Mouse (Mus musculus): Measurements from ENCODE around the gene Syn2.

DNA sequence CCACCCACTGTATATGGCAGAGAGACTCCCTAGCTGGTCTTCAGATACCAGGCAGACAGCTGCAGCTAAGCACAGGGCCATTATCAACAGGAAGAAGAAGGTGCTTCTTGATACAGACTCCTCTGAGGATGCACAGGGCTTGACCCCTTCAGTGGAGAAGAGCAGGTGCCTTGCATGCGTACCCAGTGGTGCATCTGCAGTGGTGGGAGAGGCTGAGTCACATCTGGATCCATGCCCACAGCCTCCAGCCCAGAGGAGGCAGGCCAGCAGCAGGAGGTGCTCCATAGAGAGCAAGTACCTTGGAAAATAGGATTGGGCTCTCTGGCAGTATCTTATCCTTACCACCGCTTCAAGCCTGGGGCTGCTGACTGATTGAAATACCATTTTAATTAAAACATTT, 159.2 kb downstream of the Syn2 start:
- TF ChIP-seq CTCF (IDR thresholded peaks at IDR 0.05) (no peak), POLR2A (IDR thresholded peaks at IDR 0.05; ENCODE audit: insufficient read depth, low read depth, low read length) (no peak)
